Mouse (Mus musculus): ENCODE measurements at regions not wholly inside any gene's neighbourhood (a gene's known extent, or its start where the extent isn't known, plus 50 kb on each side); places are given as distances from the start of the nearest gene placed in this dataset.

DNA sequence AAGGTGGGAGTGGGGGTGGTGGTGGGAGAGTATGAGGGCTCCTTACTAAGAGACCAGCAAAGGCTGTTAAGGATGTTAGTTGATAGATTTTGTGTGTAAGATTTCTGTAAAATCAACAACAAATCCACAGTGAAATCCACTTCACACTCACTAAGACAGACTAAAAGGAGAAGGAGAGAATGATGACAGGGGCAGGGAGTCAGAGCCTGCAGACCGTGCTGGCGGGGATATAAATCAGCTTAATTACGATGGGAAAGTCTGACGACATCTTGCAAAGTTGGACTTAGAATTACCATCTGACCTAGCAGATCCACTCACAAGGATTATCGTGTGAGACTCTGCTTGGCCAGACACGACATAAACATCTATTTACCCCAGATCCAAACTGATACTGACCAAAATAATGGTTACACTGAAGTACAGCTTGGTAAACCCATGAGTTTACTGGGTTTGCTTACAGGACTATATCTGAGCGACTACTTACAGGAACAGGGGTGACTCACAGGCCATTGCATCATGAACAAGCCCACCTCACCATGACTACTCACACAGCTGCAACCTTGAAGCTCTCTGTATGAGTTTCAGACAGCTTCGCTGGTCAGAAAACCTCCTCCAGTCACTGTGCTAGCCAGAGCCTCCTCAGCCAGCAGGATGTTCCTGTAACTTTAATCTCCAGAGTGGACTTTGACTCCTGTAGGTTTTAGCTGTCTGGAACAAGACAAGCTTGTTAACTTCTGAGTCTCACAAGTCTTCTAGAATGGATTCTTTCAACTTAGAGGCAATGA is 50.5 kb upstream of the Ednra start:
- DNase-seq = peak; percentile 51

DNA sequence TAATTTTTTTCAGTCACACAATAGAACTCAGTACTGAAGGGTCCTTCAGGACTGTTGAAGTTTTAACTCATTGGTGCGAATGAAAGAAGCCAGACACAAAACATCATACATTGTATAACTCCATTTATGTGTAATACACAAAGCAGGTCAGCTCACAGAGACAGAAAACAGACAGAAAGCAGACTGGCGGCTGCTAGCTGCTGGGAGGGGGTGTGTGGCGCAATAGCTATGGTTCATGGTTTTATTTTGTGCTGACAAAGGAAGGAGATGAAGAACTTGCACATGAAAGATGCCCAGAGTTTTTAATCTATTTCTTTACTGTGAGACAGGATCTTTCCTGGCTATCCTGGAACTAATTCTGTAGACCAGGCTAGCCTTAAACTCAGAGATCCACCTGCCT is 51.3 kb upstream of the Ednra start:
- no peak for DNase-seq

DNA sequence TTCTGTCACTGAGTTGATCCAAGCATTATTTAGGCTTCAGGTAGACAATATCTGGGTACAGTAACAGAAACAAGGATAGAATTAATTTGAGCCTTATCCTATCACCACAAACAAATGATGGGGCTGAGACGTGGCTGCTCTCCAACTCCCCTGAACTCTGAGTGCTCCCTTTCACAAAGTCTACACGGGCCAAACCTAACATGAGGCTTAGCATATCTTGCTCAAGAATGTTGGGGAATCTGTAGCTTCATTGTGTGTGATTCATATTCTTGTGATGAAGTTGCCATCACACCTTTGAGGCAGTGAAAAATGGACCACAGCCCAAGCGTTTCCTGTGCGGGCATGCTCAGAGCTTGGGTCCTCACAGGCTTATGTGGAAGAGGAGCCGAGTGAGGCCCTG is 53.3 kb upstream of the Ednra start:
- no peak for DNase-seq

DNA sequence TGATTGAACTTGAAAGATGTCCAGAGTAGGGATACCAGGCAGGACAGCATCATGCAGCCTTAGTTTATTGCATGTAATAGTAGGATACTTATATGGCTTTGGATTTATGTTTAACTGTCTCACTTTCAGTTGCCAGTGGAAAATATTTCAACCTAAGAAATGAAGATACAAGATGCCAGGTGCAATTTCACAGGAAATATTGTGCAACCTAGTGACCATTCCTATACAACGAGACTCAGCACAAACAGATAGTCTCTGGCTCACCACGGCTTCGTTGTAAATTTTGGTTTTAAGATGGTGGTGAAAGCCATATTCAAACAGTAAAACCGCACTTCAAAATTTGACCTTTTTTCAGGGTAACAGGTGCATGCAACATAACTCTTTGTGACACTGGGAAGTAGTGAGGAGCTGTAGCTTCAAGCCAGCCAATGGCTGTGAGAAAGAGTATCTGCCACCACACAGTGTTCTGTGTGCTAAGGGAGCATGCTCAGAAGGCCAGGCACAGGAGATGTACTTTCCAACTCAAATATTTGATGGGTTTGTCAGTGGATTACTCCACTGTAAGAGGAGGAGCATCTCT is 61.5 kb upstream of the Ednra start:
- DNase-seq = no peak

DNA sequence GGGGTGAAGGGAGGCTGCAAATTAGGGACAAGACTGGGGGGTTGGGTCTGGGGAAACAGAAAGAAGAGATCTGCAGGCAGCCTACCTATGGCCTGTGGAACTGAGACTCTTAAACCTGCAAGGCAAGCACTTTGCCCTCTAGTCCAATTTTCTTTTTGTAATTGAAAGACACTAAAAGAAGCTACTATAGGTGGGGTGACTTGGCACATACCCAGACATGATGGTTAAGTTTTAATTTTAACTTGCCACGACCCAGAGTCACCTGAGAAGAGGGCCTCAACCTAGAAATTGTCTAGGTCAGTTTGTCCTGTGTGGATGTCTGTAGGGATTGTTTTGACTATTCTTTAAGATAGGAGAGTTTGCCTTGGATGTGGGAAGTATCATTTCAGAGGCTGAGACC is 70.6 kb upstream of the Ednra start:
- DNase-seq = peak; percentile 52

DNA sequence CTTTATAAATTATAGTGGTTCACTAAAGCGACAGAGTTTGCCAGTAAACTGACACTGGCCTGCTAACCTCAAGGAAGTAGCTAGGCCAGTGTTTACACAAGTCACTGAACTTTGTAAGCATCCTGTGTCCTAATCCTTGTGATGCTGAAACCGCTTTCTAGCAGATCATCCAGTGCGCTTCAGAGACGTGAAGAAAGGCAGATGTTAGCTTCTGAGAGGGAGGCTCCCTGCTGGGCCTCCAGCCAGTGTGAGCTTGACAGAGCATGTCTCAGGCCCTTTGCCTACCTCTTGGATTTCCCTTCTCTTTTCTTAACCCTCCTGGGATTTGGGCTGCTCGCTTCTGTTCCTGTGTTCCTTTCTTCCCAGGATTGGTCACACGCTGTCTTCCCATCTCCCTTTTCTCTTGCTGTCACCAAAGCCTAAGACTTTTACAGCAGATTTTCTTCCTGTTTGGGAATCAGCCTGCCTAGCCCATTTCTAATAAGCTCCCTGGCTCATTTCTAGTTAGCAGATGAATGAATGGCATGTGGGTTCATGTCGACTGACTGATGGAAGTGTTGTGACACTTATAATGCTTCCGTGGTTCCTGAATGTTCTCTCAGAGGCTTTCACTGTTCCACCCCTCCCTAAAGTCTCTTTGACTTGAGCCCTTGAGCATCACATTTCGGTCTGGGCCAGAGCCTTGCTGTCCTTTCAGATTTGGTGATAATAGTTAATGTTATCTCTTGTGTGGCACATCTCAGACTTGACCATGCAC is 79.1 kb upstream of the Ednra start:
- peak; percentile 12 for DNase-seq

DNA sequence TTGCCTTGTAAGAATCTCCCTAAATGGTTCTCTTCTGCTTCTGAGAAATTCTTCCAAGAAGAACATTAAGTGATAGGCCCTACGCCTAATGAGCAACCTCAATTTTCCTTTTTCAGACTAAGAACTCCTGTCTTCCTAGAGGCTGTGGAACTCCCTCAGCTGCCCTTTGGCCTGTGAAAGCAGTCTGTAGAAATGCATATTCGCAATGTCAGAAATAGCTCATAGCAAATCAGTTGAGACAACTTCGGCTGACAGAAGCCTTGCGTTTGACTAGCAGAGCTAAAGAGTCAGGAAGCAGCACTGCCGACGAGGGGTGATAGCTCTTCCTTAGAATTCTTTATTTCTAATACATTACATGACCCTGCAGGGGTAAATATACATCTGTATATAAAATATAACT is 80.3 kb upstream of the Ednra start:
- no peak for DNase-seq

DNA sequence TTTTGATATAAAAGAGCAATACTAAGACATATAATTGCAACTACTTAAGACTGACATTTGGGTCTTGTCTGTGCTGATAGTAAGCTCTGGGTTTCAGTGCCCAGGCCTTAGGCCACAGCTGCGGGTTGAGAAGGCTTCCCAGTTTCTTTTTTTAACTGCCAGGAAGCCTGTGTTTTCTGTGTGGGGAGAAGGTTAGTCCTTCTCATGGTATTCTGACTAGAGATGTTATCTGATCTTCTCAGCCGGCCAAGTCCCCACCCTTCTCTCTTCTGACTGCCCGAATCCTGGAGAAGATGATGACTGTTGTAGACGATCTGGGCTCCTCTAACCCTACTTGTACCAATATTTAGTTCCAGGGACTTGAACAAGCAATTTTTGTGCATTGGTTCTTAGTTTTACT is 80.7 kb upstream of the Ednra start:
- DNase-seq = no peak

DNA sequence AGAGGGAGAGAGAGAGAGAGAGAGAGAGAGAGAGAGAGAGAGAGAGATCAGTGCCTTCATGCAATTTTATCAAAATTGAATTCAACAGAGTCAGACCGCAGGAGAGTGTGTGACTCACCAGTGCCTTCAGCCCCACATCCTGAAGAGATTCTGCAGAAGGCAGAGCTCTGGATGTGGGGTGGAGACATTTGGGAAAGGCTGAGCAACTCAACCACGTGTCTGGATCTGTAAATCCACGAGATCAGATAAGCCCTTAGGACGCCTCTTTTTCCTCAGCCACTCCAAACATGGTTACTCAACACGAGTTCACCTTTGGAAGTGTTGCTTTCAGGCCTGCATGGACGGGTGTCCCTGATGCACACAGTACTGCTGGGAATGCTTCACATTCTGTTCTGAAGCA is 81.4 kb upstream of the Ednra start:
- no peak for DNase-seq

DNA sequence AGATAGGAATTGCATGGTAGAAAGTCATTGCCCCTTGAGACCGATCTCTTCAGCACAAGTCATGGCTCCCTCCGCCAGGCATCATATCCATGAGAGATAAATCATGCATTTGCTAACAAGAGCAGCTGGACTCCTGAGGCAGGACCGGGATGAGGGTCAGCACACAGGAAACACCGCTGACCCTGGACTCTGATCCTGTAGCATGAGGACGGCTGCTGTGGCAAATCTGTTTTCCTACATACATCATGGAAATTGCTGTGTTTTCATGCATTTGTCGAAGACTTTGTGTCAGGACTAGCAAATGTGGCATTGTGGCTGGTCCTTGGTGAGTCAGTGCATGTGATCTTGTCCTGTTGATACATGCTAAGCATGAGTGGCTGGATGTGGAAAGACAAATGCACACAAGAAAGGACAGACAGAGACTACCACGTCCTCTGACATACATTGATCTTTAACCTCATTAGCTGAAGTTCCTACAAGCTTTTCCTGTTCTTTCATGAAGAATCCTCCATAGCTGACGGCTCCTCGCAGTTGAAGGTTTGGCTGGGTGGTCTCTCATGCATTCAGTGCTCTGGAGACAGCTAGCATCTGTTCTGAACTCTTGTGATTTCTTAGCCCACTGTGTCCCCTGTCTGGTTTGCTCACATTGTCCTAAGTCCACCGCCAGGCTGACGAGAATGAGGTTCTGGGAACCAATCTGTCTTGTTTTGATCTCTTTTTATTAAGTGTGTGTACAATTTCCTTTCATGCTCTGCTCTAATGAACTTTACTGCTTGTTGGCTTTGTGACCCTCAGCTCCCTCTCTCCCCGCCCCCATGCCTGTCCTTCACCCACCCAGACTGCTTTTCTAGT is 90.8 kb upstream of the Ednra start:
- peak; percentile 19 for DNase-seq

DNA sequence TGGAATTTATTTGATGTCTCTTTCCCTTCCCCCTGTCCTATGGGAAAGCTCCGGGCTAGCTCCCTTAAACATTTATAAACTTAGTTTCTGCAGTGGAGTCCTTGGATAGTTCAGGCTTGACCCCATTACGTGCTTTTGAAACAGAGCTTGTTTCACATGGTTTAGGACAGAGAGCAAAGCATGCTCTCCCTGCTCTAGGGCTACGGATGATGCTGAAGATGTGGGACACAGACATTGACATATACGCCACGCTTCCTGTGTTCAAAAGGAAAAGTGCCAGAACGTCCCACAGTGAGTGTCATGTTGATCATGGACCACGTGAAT is 91.3 kb upstream of the Ednra start:
- DNase-seq = no peak

DNA sequence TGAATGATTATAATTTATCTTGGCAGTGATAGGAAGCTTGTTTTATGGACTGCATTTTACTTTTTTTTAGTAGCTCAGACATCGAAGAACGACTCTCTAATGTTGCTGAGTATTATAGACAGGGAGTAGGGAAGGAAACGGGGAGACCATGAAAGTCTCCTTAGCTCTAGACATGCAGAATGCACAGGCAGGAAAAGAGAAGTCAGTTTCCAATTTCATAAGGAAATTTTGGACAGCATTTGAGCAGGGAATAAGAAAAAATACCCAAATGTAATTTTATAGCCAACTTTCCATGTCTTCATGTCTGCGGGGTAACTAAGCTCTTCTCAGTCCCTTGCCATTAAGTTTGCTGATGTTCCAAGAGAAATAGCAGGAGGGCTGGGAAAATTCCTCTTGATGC is 92.0 kb upstream of the Ednra start:
- no peak for DNase-seq

DNA sequence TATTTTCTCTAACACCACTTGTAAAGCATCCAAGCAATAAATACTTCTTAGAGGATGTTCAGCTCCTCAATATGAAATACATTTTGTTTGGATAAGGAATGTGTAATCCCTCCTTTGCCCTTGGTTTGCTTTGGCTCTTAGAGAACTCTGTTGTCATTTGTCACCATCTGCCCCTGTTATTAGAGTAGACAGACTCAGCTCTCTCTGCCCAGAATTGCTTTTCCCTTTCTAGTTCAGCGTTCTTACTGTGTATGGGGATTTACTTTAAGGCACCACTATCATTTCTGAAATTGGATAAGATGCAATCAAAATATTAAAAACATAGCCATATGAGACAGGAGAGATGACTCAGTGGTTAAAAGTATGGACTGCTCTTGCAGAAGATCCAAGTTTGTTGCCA is 101.5 kb upstream of the Ednra start:
- no peak for DNase-seq

DNA sequence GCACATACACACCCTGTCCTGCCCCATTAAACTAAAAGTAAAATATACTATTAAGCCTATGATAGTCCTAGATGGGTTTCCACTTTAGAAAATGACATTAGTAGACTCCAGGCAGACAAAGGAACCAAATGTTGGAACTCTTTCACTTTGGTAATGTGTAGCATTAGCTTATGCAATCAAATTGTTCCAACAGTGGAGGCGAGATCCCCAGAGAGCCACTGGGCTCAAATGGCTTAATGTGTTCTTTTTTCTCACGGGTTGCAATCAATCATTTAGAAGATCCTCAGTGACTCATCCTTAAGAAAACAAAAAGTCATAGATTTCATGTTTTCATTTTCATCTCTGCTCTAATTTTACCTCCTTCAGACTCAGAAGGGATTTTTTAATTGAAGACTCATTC is 102.0 kb upstream of the Ednra start:
- no peak for DNase-seq

DNA sequence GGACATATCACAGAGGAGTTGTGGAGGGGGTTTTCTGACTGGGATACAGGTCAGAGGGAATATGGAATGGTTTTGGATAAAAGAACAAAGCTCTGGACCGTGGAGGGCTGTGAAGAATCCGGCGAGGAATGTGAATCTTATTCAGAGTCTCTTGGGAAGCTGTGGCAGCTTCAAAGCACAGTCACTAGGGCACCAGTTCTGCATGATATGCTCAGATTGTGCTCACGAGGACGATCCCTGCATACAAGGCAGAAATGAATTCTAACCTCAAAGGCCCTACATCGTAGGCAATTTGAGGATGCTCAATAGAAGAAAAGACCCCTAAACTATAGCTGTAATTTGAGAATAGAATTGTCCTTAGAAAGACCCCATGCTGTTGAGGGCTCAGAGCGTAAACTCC is 103.8 kb upstream of the Ednra start:
- no peak for DNase-seq

DNA sequence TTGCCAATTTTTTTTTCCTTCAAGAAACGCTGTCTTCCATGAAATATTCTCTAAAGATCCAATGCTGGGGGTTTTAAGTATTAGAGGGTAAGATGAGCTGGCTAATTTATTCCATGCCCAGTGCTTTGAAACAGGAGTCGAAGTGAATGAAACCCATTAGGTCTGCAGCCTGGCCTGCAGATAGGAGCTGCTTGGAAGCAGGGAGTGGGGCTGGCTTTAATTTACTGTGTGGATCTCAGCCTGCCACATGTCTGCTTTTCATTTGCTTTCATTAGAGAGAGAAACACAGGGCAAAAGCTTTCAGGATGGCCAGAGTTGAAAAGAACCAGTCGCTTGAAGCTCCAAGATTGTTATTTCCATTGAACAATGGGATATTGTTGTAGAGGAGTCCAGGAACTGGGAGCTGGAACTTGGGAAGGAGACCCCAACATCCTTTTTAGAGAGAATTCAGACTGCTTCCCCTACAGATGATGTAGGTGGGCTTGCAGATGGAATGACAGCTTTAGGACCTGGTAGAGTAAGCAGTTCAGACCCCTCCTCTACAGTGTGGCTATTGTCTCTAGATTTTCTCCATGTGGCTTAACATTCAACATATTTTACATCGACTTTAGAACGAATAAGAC is 105.0 kb upstream of the Ednra start:
- no peak for DNase-seq

DNA sequence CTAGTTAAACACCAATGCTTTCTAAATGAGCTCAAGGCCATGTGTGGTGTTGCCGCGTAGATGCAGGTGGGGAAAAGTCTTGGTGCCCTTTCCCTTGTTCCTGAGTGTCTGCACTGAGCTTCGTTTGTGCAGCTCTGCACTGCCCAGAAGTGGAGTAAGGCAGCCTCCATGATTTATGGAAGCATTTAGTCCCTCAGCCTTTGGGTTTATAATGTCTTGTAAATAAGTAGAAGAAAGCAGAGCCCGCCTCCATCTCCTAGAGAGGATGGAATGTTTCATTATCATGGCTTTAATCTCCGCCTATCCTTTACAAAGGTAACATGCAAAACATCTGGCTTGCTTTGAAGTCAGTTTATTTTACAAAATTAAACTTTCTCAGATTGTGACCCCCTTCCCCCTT is 105.5 kb upstream of the Ednra start:
- DNase-seq = no peak

DNA sequence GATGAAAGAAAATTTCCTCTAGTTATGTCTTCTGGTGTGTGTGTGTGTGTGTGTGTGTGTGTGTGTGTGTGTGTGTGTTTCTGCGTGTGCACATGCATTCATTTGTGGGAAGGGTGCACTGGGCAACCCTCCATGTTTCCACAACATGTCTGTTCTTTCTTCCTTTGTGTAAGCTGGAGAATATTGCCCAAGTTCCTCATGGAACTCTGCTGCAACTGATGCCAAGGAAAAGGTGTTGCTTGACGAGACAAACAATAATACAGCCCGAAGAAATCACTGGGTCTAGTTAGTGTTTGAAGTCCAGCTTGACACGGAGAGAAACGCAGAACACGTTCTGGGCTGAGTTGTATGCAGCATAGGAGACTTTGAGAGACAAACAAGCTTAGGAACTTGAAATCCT is 110.0 kb upstream of the Ednra start:
- no peak for DNase-seq

DNA sequence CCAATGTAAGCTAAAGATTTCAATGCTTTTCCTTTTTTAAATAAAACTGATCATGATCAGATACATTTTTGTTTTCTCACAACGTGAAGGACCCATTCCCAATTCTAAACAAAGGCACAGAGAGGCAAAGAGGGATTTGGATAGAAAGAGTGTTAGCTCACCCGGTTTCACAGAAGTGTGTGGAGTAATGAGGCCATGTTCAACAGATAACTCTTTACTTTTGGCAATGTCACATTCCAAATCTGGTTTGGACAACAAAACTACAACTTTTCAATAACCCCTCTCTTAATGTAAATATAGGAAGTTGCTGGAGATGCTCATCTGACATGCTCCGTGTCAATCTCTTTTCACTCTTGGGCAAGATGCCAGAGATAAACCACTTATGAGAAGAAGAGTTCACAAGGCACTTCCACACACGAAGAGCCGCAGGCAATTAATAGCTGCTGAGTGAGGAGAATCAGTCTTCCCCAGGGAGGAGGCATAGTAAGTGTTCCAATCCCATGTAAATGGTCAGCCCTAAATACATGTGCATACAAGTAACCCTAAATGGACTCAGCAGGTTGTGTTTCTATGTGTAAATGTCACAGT is 112.7 kb upstream of the Ednra start:
- no peak for DNase-seq

DNA sequence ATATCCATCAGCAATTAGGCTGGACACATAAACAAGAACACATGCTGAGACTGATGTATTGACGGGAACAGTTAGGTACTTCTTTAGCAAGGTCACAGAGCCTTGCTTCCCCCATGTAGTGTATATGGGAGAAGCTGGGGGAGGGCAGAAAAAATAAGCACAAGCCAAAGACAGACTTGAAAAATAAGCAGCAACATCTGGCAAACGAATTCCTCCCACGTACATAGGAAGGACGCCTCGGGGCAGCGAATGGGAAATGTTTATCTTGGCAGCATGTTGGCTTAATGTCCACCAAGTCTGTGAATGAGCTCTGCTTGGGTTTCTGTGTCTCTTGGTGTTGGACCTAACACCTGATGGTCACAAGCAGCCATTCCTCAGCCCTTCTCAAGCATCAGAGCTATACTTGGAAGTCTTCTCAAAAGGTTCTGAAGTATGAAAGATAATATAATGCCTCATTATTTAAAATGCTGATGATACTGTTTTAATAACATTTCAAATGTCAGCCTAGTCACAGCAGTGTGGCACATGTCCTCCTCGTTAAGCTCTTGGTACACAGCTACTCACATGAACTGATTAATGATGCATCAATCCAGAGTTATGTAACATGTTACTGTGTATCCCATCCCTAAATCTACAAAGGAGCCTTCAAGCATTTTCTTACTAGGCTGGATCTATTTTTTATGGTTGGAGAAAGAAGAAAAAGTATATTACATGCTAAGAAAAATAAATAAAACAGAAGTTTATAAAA is 118.3 kb upstream of the Ednra start:
- no peak for DNase-seq

DNA sequence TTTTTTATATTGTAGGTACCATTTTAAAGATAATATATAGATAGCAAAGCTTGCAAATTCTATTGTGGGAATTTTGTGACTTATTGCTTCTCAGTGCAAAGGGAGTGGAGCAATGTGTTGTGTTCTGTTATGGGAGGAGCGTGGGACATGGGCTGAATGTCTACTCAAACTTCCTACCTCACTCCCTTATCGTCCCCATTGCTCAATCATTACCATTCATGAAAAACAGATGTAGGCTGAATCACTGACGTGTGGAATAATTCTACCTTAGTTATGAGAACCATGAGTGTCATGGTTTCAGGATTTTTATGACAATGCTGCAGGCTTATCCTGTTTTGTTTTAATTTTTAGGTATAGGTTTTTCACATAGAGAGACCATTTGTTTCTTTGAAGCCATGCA is 119.0 kb upstream of the Ednra start:
- DNase-seq = no peak

DNA sequence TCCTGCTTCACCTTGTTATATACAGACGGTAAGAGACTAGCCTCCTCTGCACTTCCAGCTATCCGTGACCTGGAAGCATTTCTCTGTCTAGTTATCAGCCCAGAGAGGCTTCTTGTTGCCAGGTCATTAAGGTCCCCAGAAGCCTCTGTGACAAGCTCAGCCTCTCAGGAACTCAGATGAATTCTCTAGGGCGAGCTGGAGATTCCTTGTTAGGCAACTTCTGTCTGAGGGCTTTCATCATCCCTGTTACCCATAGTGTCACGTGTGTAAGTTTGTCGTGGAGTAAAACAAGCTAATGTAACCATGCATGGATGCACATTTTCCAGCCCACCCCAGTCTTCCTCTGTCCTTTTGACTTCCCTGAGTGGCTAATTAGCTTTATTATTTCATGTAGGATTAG is 126.3 kb upstream of the Ednra start:
- DNase-seq = no peak
